Mouse (Mus musculus) thymus, adult 2 months (tissue): ENCODE results near the gene Kcnc3.

Experiments used
- CTCF ChIP-seq: fragments of 200-500 bp; IDR thresholded peaks from 2 replicates; pipeline ENCODE4 v1.5.1; 2012; ENCODE audit warnings: mild to moderate bottlenecking, control low read depth, low read length, moderate library complexity, borderline replicate concordance; ENCODE audit not compliant: control insufficient read depth, poor library complexity, insufficient read depth; ENCODE audit errors: extremely low read depth
- POLR2A ChIP-seq: fragments of 200-500 bp; IDR thresholded peaks from 2 replicates; pipeline ENCODE4 v1.6.1; 2012; ENCODE audit warnings: mild to moderate bottlenecking, low read length, control low read depth, moderate library complexity; ENCODE audit not compliant: control insufficient read depth, poor library complexity, insufficient read depth; ENCODE audit errors: extremely low read depth

DNA sequence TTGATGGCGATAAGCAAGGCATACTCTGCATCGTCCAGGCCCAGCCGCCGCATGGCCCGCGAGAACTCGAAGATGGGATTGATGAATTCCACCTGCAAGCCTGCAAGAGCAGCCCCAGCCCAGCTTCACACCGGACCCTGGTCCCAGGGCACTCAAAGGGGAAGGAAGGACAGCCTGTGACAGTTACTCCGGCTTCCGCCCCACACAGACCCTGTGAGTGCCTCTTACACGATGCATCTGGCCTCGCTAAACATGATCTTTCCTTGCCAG lies 40.1 kb upstream of the Kcnc3 start:
- TF ChIP-seq CTCF, result no peak
- TF ChIP-seq POLR2A, result no peak
